In genomic region chr13:117163906-117164305, GRCm38 (mm10) we compare ENCODE assay signal across 28 mouse cellular contexts. TPM values are rescaled to one million over a fixed set of nuclear protein-coding genes. Genes with fewer than 3 reads are reported as not detected.
"Had no signal": no experiment of that assay in that cellular context is flagged by ENCODE, and none has a peak within 500 bp of the region (broad histone marks: within the 10 kb centered on the region; RNA-seq: fewer than 3 reads in every experiment).

No protein-coding gene starts in this region.

- H3K4me2 ChIP-seq: embryonic facial prominence, embryonic 12.5 days; embryonic facial prominence, embryonic 13.5 days; embryonic facial prominence, embryonic 15.5 days; forebrain, embryonic 12.5 days; forebrain, embryonic 13.5 days; forebrain, embryonic 15.5 days had no signal

- H3K4me3 ChIP-seq: embryonic facial prominence, embryonic 10.5 days; embryonic facial prominence, embryonic 12.5 days; embryonic facial prominence, embryonic 13.5 days; embryonic facial prominence, embryonic 15.5 days; erythroblast, embryonic 14.5 days; forebrain, embryonic 10.5 days; forebrain, embryonic 12.5 days; forebrain, embryonic 13.5 days; forebrain, embryonic 15.5 days; gastrocnemius, adult 2 months had no signal

- H3K9me3 ChIP-seq: embryonic facial prominence, embryonic 10.5 days; embryonic facial prominence, embryonic 12.5 days; embryonic facial prominence, embryonic 13.5 days; embryonic facial prominence, embryonic 15.5 days; forebrain, embryonic 10.5 days; forebrain, embryonic 12.5 days; forebrain, embryonic 13.5 days; forebrain, embryonic 15.5 days had no signal

- DNase-seq: cerebellum, adult 18-20 months; cerebellum, adult 2 months; cerebellum, adult 8-10 months; cerebellum, adult 9-10 months; cerebellum, adult 9-11 months; cerebellum, postnatal 10 days; cerebellum, postnatal 14 days; cerebellum, postnatal 25 days; cerebellum, postnatal 36 days; embryo, embryonic 11 days; forebrain, postnatal 0 days; gastrocnemius, adult 2 months; gastrocnemius, postnatal 10 days; gastrocnemius, postnatal 14 days; gastrocnemius, postnatal 25 days; gastrocnemius, postnatal 36 days; heart, adult 11 months had no signal

- H3K27ac ChIP-seq: embryonic facial prominence, embryonic 10.5 days; embryonic facial prominence, embryonic 12.5 days; embryonic facial prominence, embryonic 13.5 days; embryonic facial prominence, embryonic 15.5 days; forebrain, embryonic 10.5 days; forebrain, embryonic 12.5 days; forebrain, embryonic 13.5 days; forebrain, embryonic 15.5 days; gastrocnemius, adult 2 months had no signal

- H3K9ac ChIP-seq: embryonic facial prominence, embryonic 12.5 days; embryonic facial prominence, embryonic 13.5 days; embryonic facial prominence, embryonic 15.5 days; forebrain, embryonic 12.5 days; forebrain, embryonic 13.5 days; forebrain, embryonic 15.5 days; forebrain, postnatal 0 days had no signal

- H3K4me1 ChIP-seq: embryonic facial prominence, embryonic 10.5 days; embryonic facial prominence, embryonic 12.5 days; embryonic facial prominence, embryonic 13.5 days; embryonic facial prominence, embryonic 15.5 days; forebrain, embryonic 10.5 days; forebrain, embryonic 12.5 days; forebrain, embryonic 13.5 days; forebrain, embryonic 15.5 days had no signal

- H3K27me3 ChIP-seq: embryonic facial prominence, embryonic 12.5 days; embryonic facial prominence, embryonic 13.5 days; embryonic facial prominence, embryonic 15.5 days; forebrain, embryonic 12.5 days; forebrain, embryonic 13.5 days; forebrain, embryonic 15.5 days had no signal

- ATAC-seq: forebrain, embryonic 13.5 days; forebrain, embryonic 14.5 days; forebrain, embryonic 15.5 days; forebrain, embryonic 16.5 days; forebrain, postnatal 0 days had no signal

- H3K36me3 ChIP-seq: embryonic facial prominence, embryonic 10.5 days; embryonic facial prominence, embryonic 12.5 days; embryonic facial prominence, embryonic 13.5 days; embryonic facial prominence, embryonic 15.5 days; forebrain, embryonic 10.5 days; forebrain, embryonic 12.5 days; forebrain, embryonic 15.5 days had no signal

RNA-seq across cellular contexts. Expression of gene Gm17509, which starts 57.0 kb away (rescaled TPM):
- polyA plus RNA-seq: erythroblast, embryonic 14.5 days had no signal
